Mouse (Mus musculus) urinary bladder, postnatal 25 days (tissue): ENCODE data around the gene Nek8.
A peak's percentile ranks its signal among the peaks of the same experiment; 100 is the strongest.

Experiments
- DNase-seq: peaks from one replicate; pipeline ENCODE4 v3.0.0; 2022; ENCODE audit warnings: low spot score

Nek8 gene

DNA sequence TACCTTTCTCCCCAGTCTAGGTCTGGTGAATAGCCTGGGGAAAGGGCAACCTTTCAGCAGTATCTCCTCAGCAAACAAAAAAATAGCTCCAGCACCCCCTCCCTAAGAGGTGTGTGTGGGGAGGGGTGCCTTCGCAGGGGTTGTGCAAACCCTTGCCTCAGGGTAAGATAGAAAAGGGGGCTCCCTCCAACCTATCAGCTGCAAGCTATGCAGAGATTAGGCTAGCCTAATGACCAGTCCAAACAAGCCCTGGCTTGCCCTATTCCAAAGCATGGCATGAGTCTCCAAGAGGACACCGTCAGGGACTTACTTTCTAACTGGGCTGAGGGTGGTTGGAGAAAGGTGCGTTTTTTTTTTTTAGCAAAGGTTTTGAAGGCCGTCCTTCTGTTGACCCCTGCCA, 10.3 kb downstream of the Nek8 start:
- DNase-seq, result peak; percentile 48

- peak; percentile 58 for DNase-seq
These were observed 10.7 kb downstream of the Nek8 start for GRCm38 (mm10) chr11:78165761-78166109.

GRCm38 (mm10) chr11:78164924-78165760, 11.3 kb downstream of the Nek8 start, which contains the start of gene Traf4:
Gene Traf4, minus strand, starts transcription at chr11:78165589.
- DNase-seq, result peak; percentile 83

DNA sequence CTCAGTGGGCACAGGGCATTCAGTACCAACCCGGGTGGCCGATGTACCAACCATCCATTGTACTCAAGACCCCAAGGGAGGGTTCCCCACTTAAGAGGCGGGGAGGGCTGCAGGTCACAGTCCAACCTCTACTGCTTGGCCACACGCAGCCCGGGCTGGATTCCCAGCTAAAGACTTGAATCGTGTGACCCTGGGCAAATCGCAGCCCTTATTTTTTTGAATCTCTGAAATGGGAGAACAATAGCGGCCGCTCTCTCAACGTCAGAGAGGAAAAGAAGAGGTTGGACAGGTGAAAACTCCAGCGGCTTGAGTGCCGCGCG, 11.9 kb downstream of the Nek8 start:
- DNase-seq, result peak; percentile 27

- DNase-seq, result no peak
These were observed 12.5 kb downstream of the Nek8 start for GRCm38 (mm10) chr11:78163681-78164603.

DNA sequence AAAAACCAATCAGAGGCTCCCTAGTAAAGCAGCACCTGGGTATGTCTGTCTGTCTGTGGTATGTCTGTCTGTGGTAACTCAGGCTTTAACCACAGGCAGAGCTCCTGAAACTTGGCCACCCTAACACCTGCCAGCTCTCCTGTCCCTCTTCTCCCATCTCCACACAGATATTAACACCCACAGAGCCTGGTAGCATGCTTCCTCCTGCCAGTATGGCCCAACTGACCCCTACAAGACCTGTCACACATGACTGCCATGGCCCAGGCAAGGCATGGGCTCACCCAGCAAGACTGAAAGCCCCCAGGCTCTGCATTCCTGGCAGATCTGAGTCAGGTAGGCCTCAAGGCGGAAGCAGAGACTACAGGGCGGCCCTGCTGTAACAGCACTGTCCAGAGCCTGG, 13.4 kb downstream of the Nek8 start:
- no peak for DNase-seq

DNA sequence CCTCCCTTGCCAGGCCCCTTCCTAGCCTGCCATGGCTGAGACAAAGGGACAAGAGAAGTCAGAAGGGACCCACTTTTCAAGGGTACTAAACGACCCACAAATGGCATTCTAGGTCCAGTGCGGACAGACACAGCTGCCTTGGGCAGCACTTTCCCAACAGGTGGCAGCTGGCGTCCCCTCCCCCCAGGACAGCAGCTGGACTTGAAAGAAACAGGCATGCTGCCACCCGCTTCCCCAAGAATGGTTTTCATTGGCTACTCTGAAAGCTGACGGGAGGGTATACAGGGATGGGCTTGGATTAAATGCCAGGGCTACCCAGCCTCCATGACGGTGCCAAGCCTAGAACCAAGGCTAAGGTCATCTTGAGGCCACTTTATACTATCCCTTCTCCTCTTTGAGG, 14.0 kb downstream of the Nek8 start:
- DNase-seq, result no peak

GRCm38 (mm10) chr11:78161968-78162367, 14.5 kb downstream of the Nek8 start:
- no peak for DNase-seq

- no peak for DNase-seq
These were observed 15.3 kb downstream of the Nek8 start for GRCm38 (mm10) chr11:78161169-78161568.

- DNase-seq, result no peak
These were observed 15.8 kb downstream of the Nek8 start for GRCm38 (mm10) chr11:78160675-78161074.

DNA sequence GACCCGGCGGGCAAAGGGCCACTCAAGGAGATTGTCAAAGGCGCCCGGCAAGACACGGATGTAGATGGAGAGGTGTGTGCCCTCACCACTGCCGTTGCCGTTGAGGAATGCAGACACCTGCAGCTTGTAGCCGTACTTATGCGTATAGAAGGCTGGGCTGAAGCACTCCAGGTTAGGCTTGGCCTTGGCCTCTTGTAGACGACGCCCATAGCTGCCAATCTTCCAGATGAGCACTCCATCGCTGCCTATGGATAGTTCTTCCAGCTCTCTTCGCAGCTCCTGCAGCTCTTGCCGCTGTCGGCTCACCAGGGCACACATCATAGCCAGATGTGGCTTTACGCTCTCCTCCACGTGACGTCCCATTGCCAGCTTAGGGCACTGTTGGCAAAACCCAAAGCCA, 16.3 kb downstream of the Nek8 start:
- DNase-seq, result no peak

DNA sequence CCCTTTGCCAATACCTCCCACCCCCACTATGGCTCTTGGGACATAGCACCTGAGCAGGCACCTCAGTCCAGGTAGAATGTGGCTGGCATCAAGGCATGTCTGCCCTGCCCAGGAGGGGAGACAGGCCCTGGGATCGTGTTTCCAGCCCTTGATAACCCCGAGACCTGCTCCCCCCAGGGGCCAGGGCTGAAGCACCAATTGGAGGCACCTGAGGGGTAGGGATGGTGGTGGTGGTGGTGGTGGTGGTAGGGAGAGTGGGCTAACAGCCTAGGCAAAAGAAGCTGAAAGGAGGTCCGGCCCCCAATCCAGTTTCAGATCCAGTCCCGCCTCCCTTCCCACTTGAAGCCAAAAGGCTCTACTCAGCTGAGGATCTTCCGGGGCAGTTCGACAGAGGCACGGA, 16.9 kb downstream of the Nek8 start:
- no peak for DNase-seq

DNA sequence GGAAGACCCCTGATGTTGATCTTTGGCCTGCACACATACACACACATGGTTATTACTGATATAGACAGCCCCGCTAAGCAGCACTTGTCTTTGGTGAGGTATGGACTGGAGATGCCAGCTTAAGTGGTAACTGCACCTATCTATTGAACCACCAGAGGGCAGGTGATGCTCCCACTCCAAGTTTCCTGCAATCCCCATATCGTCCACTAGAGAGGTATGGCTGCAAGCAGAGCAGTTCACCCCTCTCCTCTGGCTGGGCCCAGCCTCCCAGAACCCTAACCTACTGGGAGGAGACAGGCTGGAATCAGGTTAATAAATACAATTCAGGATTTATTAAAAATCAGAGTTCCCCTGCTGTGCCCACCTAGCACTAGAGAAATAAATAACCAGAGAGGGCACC, 17.4 kb downstream of the Nek8 start:
- peak; percentile 63 for DNase-seq

DNA sequence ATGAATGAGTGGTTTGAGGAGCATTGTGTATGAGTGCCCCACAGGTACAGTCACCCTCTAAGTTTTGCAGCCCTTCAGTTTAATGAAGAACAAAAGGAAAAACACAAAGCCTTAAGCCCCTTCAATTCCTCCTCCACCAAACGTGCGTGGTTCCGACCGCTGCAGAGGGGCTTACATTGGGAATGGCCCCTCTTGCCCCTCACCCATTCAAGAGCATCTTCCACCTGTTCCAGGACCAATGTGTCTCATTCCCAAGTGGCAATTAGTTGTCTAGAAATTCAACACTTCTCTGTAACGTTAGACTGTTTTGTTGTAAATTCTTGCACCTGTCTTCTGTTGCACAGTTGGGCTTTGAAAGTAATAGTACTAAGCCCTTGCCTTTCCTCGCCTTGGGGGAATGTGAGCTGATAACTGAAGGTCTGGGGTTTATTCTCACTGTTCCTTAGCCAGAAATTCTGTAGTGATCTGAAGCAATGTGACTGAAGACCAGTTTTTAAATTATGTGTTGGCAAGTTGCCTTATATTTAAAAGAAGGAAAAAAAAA, 20.2 kb downstream of the Nek8 start:
- DNase-seq, result no peak

DNA sequence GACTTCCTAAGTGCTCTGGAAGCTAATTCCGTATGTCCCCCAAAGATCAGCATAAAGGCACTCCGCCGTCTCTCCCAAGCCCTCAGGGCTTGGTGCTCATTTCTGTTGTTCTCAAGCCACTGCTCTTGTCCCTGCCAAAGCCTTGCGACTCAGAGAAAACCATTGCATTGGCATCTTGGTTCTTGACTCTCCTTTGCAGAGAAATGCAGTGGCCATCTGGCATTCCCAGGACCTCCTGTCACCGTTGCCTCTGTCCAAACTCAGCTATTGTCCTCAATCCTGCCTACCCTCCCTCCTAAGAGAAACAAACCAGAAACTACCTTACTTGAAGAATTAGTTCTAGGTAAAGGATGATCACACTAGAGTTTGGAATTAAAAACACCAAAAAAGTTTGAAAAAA, 20.8 kb downstream of the Nek8 start:
- no peak for DNase-seq

DNA sequence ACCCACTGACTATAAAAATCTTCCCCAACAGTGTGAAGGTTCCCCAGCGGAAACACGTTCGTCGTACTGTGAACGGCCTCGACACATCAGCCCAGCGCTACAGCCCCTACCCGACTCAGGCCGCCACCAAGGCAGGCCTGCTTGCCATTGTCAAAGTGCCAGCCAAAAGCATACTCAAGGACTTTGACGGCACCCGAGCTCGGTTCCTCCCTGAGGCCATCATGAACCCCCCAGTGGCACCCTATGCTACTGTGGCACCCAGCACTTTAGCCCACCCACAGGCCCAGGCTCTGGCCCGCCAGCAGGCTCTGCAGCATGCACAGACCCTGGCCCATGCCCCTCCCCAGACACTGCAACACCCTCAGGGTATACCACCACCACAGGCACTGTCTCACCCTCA, 22.7 kb downstream of the Nek8 start:
- DNase-seq, result no peak

- no peak for DNase-seq
These were observed 23.9 kb downstream of the Nek8 start for GRCm38 (mm10) chr11:78152299-78153231.

GRCm38 (mm10) chr11:78151161-78151560, 25.3 kb downstream of the Nek8 start:
- DNase-seq, result no peak

DNA sequence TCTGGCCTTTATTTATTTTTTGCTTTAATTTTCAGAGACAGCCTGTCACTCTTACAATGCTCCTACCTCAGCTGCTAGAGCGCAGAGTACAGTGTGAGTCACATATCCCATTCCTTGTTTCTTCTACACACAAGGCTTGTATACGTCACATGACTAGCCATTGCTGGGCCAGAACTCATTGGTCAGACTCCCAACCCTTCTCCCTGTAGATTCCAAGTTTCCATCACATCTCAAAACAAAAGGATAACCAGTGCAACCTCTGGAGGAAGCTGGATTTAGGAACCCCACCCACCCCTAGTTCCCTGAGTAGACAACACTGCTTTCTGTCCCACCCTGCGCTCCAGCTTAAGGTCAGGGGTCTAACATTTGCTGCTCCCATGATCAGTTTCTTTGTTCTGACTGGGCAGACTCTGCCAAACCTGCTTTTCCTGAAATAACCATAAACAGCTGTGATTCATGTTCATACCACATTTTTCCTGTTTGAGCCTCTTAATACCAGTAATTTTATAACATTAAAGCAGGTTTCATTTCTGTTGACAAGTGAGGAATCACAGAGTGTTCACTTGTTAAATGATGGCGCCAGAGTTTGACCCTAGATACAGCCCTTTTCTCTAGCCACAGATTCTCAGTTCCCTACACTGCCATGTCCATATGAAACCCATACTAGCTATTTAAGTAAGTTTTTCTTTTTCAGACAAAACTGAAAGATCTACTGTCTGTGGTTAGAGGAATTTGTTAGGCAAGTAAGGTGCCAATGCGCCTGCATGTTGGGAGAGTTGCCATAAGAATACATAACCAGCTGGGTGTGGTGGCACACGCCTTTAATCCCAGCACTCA, 29.6 kb downstream of the Nek8 start:
- DNase-seq, result no peak

DNA sequence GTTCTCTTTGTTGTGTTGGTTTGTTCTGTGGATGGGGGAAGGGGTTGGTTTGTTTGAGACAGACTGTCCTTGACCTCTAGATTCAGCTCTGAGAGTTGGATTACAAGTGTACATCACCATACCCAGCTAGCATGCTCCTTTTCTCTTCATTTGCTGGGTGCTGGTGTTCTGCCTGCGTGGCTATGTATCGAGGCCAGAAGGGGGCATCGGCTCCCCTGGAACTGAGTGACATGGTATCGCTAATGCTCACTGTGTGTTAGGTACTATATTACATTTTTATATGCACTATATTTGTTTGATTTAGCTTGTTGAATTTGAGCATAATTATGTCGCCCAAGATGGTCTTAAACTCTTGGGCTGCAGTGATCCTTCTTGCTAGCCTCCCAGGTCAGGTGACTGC, 30.3 kb downstream of the Nek8 start:
- no peak for DNase-seq

DNA sequence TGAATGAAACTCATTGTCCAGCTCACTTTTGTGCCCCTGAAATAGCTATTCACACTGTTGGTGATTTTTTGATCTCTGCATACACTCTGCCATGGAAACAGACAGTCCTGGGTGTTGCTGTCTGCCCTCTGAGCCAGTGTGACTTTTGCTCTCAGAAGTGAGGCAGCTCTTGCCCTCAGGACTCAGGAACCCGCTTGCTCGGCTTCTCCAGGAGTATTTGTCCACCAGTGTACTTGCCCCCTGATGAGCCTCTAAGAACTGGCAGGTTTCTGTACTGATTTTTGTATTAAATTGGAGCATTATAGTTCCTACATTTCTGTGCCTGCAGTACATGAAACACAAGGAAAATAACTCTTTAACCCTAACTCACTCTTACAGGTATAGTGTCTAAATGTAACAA, 33.0 kb downstream of the Nek8 start:
- no peak for DNase-seq
